Mouse (Mus musculus): ENCODE data around the gene Hdac9. TPM values are rescaled to one million over a fixed set of nuclear protein-coding genes. Genes with fewer than 3 reads are reported as not detected.

The Hdac9 gene
- total and polyA plus RNA-seq, 2 experiments from 2014 or later = 15.6 to 15.7 TPM

- no peak for DNase-seq (ENCODE audit: low spot score)
- Histone ChIP-seq H3K27ac (ENCODE audit: low read depth) (no peak overlapping the region), H3K4me2 (ENCODE audit: low read depth, low read length) (no peak overlapping the region), H3K36me3 (replicated peaks; ENCODE audit: control insufficient read depth, insufficient read depth, low read length) (no peaks in the 10 kb centered on the region), H3K9me3 (replicated peaks; ENCODE audit: control insufficient read depth, low read length) (no peaks in the 10 kb centered on the region), H3K4me3 (ENCODE audit: low read depth, low read length) (no peak overlapping the region), H3K27me3 (ENCODE audit: control insufficient read depth, insufficient read depth, low read length) (no peaks in the 10 kb centered on the region), H3K4me1 (ENCODE audit: control insufficient read depth, insufficient read depth) (no peaks in the 10 kb centered on the region), H3K9ac (replicated peaks; ENCODE audit: low read depth, low read length) (no peak overlapping the region)
- TF ChIP-seq EP300 (IDR thresholded peaks at IDR 0.05; ENCODE audit: low read depth) (no peak), CTCF (IDR thresholded peaks at IDR 0.05; ENCODE audit: low read depth) (0 out of 2 replicates have a peak, but pooled peaks have one; percentile 15)
- no peak for ATAC-seq (ENCODE audit: insufficient read depth, low read depth)
- WGBS = 77% methylated on average over 3 of the region's 3 CpGs
Measured at GRCm38 (mm10) chr12:34201471-34201870, 715.4 kb downstream of the Hdac9 start.

- H3K9me3 ChIP-seq (replicated peaks; ENCODE audit: control insufficient read depth, low read length) = no peaks in the 10 kb centered on the region
- ATAC-seq (ENCODE audit: insufficient read depth, low read depth) = no peak
- 73% methylated on average over 4 of the region's 4 CpGs for WGBS
- H3K4me1 ChIP-seq (ENCODE audit: control insufficient read depth, insufficient read depth) = no peaks in the 10 kb centered on the region
- no peak for DNase-seq (ENCODE audit: low spot score)
- H3K9ac ChIP-seq (replicated peaks; ENCODE audit: low read depth, low read length) = no peak overlapping the region
- no peaks in the 10 kb centered on the region for H3K27me3 ChIP-seq (ENCODE audit: control insufficient read depth, insufficient read depth, low read length)
- no peak for TF ChIP-seq CTCF (IDR thresholded peaks at IDR 0.05; ENCODE audit: low read depth)
- no peak for TF ChIP-seq EP300 (IDR thresholded peaks at IDR 0.05; ENCODE audit: low read depth)
- no peak overlapping the region for H3K27ac ChIP-seq (ENCODE audit: low read depth)
- H3K36me3 ChIP-seq (replicated peaks; ENCODE audit: control insufficient read depth, insufficient read depth, low read length) = no peaks in the 10 kb centered on the region
- H3K4me3 ChIP-seq (ENCODE audit: low read depth, low read length) = no peak overlapping the region
- no peak overlapping the region for H3K4me2 ChIP-seq (ENCODE audit: low read depth, low read length)
Measured at GRCm38 (mm10) chr12:34200030-34200446, 716.9 kb downstream of the Hdac9 start.

DNA sequence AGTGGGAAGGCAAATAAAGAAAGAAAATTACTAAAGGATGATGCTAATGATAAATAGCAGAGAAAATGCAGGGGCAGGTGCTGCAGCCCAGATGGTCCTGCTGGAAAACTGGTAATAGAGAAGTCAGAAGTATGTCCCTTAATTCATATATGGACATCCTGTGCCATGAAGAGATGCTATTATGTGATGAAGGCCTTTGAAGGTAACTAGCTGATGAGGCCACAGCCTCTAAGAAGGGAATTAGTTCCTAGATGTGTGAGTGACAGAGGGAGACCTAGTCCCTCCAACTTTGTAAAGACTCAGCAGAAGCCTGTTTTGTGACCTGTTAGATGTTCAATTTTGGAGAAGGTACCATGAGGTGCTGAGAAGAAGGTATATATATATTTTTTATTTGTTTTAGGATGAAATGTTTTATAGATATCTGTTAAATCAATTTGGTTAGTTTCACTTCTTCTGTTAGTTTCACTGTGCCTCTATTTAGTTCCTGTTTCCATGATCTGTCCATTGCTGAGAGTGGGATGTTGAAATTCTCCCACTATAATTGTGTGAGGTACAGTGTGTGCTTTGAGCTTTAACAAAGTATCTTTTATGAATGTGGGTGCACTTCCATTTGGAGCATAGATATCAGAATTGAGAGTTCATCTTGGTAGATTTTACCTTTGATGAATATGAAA lies 721.6 kb downstream of the Hdac9 start:
- ATAC-seq (ENCODE audit: insufficient read depth, low read depth) = no peak
- Histone ChIP-seq H3K4me3 (ENCODE audit: low read depth, low read length) (no peak overlapping the region), H3K9ac (replicated peaks; ENCODE audit: low read depth, low read length) (no peak overlapping the region), H3K36me3 (replicated peaks; ENCODE audit: control insufficient read depth, insufficient read depth, low read length) (no peaks in the 10 kb centered on the region), H3K27ac (ENCODE audit: low read depth) (no peak overlapping the region), H3K9me3 (replicated peaks; ENCODE audit: control insufficient read depth, low read length) (no peaks in the 10 kb centered on the region), H3K4me2 (ENCODE audit: low read depth, low read length) (no peak overlapping the region), H3K4me1 (ENCODE audit: control insufficient read depth, insufficient read depth) (no peaks in the 10 kb centered on the region), H3K27me3 (ENCODE audit: control insufficient read depth, insufficient read depth, low read length) (no peaks in the 10 kb centered on the region)
- no peak for TF ChIP-seq EP300 (IDR thresholded peaks at IDR 0.05; ENCODE audit: low read depth)
- TF ChIP-seq CTCF (IDR thresholded peaks at IDR 0.05; ENCODE audit: low read depth) = no peak
- no peak for DNase-seq (ENCODE audit: low spot score)

GRCm38 (mm10) chr12:34194116-34194515 lies 722.8 kb downstream of the Hdac9 start:
- Histone ChIP-seq H3K9ac (replicated peaks; ENCODE audit: low read depth, low read length) (no peak overlapping the region), H3K9me3 (replicated peaks; ENCODE audit: control insufficient read depth, low read length) (no peaks in the 10 kb centered on the region), H3K4me2 (ENCODE audit: low read depth, low read length) (no peak overlapping the region), H3K4me3 (ENCODE audit: low read depth, low read length) (no peak overlapping the region), H3K27ac (ENCODE audit: low read depth) (no peak overlapping the region), H3K27me3 (ENCODE audit: control insufficient read depth, insufficient read depth, low read length) (no peaks in the 10 kb centered on the region), H3K36me3 (replicated peaks; ENCODE audit: control insufficient read depth, insufficient read depth, low read length) (no peaks in the 10 kb centered on the region), H3K4me1 (ENCODE audit: control insufficient read depth, insufficient read depth) (no peaks in the 10 kb centered on the region)
- ATAC-seq (ENCODE audit: insufficient read depth, low read depth) (no peak), DNase-seq (ENCODE audit: low spot score) (no peak)
- TF ChIP-seq CTCF (IDR thresholded peaks at IDR 0.05; ENCODE audit: low read depth) (no peak), EP300 (IDR thresholded peaks at IDR 0.05; ENCODE audit: low read depth) (no peak)
- WGBS = 91% methylated on average over 4 of the region's 4 CpGs

DNA sequence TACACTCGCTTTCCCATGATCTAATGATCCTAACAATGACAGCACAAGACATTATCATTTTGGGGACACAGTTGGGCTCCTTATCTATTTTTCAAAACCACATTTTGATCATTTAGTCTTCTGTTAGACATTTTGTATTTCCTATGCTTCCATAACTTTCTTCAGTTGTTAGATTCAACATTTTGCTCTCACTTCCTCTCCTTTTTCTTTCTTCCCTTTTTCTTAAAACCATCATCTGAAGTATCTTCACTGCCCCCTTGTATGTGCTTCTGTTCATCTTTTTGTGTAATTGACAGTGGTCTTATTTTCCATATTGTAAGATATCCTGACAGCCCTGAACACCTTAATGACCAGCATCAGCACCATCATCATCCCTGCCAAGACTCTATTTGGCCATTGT lies 725.6 kb downstream of the Hdac9 start:
- ATAC-seq (ENCODE audit: insufficient read depth, low read depth) (no peak), DNase-seq (ENCODE audit: low spot score) (no peak)
- H3K4me1 ChIP-seq (ENCODE audit: control insufficient read depth, insufficient read depth) = no peaks in the 10 kb centered on the region
- 88% methylated on average over 1 of the region's 1 CpGs for WGBS
- H3K4me2 ChIP-seq (ENCODE audit: low read depth, low read length) = no peak overlapping the region
- no peaks in the 10 kb centered on the region for H3K27me3 ChIP-seq (ENCODE audit: control insufficient read depth, insufficient read depth, low read length)
- H3K4me3 ChIP-seq (ENCODE audit: low read depth, low read length) = no peak overlapping the region
- H3K9me3 ChIP-seq (replicated peaks; ENCODE audit: control insufficient read depth, low read length) = no peaks in the 10 kb centered on the region
- no peak overlapping the region for H3K27ac ChIP-seq (ENCODE audit: low read depth)
- no peaks in the 10 kb centered on the region for H3K36me3 ChIP-seq (replicated peaks; ENCODE audit: control insufficient read depth, insufficient read depth, low read length)
- TF ChIP-seq EP300 (IDR thresholded peaks at IDR 0.05; ENCODE audit: low read depth) = no peak
- TF ChIP-seq CTCF (IDR thresholded peaks at IDR 0.05; ENCODE audit: low read depth) = no peak
- H3K9ac ChIP-seq (replicated peaks; ENCODE audit: low read depth, low read length) = no peak overlapping the region

DNA sequence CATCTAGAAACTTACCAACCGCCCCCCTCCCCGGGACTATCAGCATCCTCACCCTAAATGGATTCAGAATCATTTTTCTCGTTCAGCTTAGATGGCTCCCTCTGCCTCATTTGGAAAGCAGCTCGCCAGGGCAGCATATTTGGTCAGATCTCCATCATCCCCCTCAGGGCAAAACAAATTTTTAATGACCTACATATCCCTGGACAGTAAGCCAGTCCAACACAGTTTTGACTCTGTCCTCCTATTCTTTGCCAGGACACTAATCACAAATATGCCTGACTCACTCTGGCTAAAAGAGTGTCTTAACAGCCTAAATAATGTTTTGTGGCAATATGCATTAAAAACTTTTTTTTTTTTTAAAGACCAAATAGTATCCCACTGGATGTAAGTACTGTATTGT lies 738.0 kb downstream of the Hdac9 start:
- no peaks in the 10 kb centered on the region for H3K36me3 ChIP-seq (replicated peaks; ENCODE audit: control insufficient read depth, insufficient read depth, low read length)
- TF ChIP-seq CTCF (IDR thresholded peaks at IDR 0.05; ENCODE audit: low read depth) (no peak), EP300 (IDR thresholded peaks at IDR 0.05; ENCODE audit: low read depth) (no peak)
- H3K4me2 ChIP-seq (ENCODE audit: low read depth, low read length) = no peak overlapping the region
- DNase-seq (ENCODE audit: low spot score) (no peak), ATAC-seq (ENCODE audit: insufficient read depth, low read depth) (no peak)
- no peak overlapping the region for H3K9ac ChIP-seq (replicated peaks; ENCODE audit: low read depth, low read length)
- no peaks in the 10 kb centered on the region for H3K9me3 ChIP-seq (replicated peaks; ENCODE audit: control insufficient read depth, low read length)
- 81% methylated on average over 4 of the region's 4 CpGs for WGBS
- no peak overlapping the region for H3K4me3 ChIP-seq (ENCODE audit: low read depth, low read length)
- no peaks in the 10 kb centered on the region for H3K4me1 ChIP-seq (ENCODE audit: control insufficient read depth, insufficient read depth)
- no peak overlapping the region for H3K27ac ChIP-seq (ENCODE audit: low read depth)
- H3K27me3 ChIP-seq (ENCODE audit: control insufficient read depth, insufficient read depth, low read length) = no peaks in the 10 kb centered on the region
